Mouse (Mus musculus) c-Kit-negative CD71-positive TER-119-positive erythroid progenitor cells, embryonic 14.5 days (primary cell): ENCODE data around the gene Pde4dip.
A peak's percentile ranks its signal among the peaks of the same experiment; 100 is the strongest.

ENCODE experiments used
- DNase-seq: peaks from one replicate; pipeline ENCODE4 v3.0.0-alpha.2; 2013; ENCODE audit warnings: low read depth, low spot score

Gene Pde4dip

DNA sequence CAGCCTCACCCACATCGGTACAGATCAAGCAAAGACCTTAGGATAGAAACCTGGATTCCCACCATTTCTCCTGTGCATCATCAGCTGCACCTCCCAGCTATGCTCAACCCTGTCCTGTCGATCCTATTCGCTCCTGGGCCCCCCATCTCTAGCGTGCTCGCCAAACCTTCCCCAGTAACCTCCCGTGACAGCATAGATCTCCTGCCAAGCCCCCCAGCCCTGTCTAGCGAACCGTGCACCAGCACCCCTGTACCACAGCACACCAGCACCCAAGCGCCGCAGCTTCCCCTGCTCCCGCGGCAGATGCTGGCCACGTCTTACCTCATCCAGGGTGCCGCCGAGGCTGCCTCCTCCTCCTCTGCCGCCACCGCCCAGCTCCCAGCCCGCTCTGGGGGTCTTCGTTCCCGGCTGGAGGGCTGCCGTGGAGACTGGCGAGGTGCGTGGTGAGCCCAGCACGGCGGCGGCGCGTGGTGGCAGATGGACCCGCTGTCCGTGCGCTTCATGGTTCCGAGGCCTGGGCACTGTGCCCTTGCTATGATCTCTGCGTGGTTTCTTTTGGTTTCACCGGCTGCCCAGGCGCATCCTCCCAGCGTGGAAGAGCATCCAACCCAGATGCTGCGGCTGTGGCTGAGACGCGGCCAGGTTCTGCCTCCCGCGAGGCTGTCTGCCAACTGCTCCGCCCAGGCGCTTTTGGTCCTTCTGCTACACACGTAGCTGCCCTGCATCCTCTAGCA, at the start of gene Pde4dip:
Gene Pde4dip (minus strand): TSS at position 540 of the 734 bp plus-strand sequence.
- no peak for DNase-seq

- no peak for DNase-seq
Measured at GRCm38 (mm10) chr3:97937945-97938266, 49.4 kb upstream of the Pde4dip start.

- DNase-seq = no peak
Measured at GRCm38 (mm10) chr3:97937068-97937944, 48.8 kb upstream of the Pde4dip start.

DNA sequence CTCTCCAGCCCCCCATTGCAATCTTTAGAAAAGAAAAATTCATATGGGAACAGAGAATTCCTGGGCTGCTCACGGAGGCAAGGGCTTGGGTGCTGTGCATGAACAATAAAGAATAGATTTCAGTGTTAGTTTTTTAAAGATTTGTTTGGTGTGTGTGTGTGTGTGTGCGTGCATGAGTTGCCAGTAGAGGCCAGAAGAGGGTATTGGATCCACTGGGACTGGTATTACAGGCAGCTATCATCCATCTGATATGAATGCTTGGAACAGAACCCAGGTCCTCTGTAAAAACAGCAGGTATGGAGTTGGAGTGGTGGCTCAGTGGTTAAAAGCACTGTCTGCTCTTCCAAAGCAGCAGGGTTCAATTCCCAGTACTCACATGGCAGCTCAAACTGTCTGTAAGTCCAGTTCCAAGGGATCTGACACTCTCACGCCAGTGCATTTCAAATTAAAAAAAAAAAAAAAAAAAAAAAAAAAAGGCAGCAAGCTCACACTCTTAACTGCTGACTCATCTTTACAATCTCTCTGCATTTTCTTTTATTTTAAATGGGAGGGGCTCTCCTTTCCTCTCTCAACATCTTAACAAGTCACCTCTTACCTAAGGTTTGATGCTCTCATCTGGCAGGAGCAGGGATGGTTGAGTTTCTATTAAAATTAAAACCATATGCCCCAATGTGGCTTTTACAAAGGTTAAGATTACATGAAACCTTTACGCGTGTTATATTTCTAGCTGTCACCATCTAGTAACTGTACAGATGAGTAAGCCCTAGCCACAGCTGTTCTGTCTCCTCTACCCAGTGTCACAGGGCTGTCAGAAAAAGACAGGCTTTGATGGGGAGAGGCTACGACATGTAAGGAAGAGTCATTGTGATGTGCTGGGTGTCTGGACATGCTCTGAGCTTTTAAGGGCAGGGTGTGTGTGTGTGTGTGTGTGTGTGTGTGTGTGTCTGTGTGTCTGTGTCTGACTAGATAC, 46.1 kb upstream of the Pde4dip start:
- DNase-seq = no peak

DNA sequence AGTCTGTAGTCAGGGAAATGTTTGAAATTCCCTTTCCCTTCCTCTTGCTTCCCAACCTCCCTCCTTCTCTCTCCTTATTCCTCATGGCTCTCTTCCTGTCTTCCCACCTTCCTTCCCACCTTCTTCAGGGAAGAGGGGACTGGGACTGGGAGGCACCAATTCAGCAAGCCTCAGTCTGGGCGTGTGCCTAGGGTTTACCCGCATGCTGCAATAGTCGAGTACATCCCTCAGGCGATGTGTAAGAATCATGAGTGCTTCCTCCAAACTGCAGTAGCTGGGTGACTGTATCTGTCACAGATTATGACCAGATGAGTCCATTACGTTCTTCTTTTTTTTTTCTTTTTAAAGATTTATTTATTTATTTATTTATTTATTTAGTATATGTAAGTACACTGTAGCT, 45.3 kb upstream of the Pde4dip start:
- DNase-seq = no peak

DNA sequence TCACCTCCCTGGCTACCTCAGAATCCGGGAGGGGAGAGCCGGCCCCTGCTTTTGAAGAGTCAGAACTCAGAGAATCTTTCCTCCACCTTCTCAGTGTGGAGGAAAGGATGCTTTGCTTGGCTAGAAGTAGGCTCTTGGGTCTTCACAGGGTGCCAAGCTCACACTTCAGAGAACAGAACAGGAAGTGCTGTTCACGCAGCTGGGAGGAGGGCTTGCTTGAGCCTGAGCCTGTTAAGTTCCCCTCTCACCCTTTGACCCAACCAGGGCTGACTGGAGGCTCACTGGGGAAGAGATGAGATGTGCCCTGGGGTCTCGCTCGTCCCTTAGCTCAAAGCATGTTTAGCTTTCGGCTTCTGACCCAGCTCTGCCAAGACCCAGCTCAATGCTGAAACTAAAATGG, 44.7 kb upstream of the Pde4dip start:
- no peak for DNase-seq

GRCm38 (mm10) chr3:97932771-97933170, 44.3 kb upstream of the Pde4dip start:
- no peak for DNase-seq

DNA sequence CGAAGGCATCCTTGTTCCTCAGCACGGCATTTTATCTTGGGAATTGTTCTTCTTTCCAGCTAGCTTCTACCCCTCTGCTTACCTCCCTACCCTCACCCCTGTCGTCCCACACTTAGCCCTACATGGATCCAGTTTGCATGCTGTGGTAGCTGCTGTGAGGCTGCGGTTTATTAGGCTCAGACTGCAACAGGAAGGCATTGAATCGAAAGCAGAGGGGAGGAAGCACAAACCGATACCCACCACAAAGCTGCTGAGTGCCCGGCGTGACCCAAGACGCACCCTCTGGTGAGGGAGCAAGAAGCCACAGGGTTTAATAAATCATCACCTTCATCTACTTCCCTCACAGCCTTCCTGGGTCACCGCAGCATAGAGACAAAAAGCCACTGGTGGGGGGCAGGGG, 43.6 kb upstream of the Pde4dip start:
- DNase-seq = no peak

DNA sequence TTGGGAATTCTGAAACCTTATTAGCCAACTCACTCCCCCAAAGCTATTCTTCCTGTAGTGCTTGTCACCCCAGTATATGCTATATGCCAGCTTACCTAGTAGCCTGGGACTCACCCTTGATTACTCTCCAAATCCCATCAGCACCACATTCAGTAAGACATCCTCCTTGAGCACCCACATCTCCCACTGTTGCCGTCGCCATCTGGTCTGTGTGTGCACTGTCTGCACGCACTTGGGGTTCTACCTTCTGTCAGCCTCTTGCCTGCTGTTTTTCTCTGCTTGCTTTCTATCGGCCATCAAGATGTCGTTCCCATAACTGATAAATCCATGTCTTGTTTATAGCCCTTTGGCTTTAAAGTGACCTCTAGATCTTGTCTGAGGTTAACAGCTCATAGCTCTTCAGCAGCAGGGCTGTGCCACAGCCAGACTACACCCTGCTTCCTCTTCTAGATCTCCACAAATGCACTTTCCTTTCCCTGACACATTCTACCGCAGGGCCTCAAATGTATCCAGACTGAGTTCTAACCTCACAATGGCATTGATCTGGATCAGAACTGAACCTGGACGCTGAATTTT, 42.9 kb upstream of the Pde4dip start:
- DNase-seq = no peak

DNA sequence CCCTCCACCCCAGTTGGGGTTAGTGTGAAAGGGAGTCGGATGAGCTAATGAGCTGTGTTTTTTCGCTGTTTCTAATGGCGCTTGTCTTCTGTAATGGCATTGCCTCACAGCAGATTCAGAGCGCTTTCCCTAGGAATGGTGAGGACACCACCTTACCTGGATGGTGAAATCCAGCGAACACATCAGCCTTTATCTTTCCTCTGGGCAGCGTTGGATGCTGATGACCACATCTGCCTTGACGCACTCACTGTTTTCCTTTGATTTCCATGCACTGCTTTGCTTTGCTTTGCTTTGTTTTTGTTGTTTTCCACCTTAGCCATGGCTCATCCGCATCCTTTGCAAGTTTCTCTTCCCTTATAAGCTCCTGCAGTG, 42.3 kb upstream of the Pde4dip start:
- DNase-seq = no peak

DNA sequence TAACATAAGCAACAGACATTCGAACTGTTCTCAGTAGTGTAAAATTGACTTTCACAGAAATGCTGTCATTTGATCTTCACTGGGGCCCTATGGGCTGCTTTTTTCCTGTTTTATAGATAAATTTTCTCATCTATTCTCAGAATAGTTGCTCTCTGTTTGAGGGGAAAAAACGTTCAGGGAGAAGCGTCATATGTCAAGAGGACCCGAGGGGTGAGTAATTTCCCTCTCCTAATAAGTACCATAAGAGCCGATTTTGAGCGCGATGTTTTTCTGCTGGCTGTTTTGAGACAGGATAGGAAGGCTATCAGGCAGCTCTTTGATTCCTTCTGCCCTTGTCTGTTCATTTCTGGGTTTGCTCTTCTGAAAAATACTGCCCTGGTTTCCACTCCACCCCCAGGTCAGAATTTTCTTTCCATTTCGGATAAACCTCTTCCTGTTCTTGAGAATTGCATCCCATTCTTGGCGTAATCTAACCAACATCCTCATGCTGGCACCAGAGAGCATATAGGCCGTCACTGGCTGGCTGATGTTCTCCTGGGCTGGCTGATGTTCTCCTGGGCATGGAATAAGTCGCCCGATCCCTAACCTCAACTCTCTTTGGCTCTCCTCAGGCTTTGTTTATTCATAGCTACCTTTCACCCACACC, 41.8 kb upstream of the Pde4dip start:
- no peak for DNase-seq

DNA sequence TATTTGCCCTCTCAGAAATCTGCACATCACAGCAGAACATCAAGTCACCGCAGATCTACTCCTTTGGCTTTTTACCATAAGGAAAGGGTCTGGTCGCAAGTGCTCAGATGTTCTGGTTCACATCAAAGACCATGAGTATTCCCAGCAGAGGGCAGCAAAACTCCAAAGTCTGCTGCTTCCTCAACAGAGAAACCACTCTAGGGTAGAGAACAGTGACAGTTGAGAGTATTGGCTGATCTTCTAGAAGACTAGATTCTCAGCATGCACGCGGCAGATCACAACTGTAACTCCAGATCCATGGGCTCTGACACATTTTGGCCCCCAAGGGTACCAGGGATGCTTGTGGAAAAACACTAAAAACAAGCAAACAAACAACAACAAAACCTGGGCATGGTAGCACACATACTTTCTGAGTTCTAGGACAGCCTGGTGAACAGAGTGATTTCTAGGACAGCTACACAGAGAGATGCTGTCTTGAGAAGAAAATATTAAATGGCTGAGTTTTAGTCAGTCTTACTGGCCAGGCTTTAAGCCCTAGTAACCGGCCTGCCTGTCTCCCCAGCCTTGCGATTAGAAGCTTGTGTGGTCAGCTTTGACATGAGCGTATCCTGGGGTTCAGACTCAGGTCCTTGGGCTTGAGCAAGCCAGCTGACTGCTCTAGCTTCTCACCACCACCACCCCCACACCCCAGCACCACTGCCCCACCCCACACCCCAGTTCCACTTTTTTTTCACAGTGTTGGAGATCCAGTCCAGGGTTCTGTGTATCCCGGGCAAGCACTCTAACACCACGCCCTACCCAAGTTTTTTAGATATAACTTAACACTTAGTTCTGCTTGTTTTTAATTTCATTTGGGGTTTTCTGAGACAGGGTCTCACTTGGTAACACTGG, 40.7 kb upstream of the Pde4dip start:
- DNase-seq = peak; percentile 9

GRCm38 (mm10) chr3:97927322-97927721, 38.8 kb upstream of the Pde4dip start:
- no peak for DNase-seq

GRCm38 (mm10) chr3:97925246-97925645, 36.7 kb upstream of the Pde4dip start:
- no peak for DNase-seq

- no peak for DNase-seq
Measured at GRCm38 (mm10) chr3:97918885-97919550, 30.5 kb upstream of the Pde4dip start.

GRCm38 (mm10) chr3:97915081-97915480, 26.6 kb upstream of the Pde4dip start:
- no peak for DNase-seq

- no peak for DNase-seq
Measured at GRCm38 (mm10) chr3:97911093-97911492, 22.6 kb upstream of the Pde4dip start.

DNA sequence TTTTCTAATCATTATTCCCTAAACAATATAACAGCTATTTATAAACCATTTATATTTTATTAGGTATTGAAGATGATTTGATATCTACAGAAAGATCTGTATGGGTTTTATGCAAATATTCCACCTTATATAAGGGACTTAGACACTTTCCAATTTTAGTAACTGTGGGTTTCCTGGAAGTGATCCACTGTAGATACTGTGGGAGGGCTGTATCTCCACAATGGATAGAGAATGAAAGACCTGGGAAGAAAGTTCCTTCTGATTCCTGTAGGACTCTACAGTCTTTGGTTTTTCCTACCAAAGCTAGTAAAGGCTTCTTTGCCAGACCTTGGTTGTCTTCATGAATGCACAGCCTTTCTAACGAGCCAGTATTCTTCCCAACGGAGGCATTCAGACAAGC, 21.2 kb upstream of the Pde4dip start:
- DNase-seq = no peak

GRCm38 (mm10) chr3:97901586-97901985, 13.1 kb upstream of the Pde4dip start:
- DNase-seq = peak; percentile 11
